Mouse (Mus musculus) olfactory bulb, adult 2 months (tissue): ENCODE data around the gene Prm3. TPM values are rescaled to one million over a fixed set of nuclear protein-coding genes. Genes with fewer than 3 reads are reported as not detected.

Source experiments
- H3K27ac ChIP-seq: fragments of 200-500 bp; 2 replicates; pipeline ENCODE4 v1.5.1; 2012; ENCODE audit warnings: low read depth, low read length; ENCODE audit not compliant: insufficient read depth
- H3K4me1 ChIP-seq: fragments of 200-500 bp; 2 replicates; pipeline ENCODE4 v1.6.1; 2012; ENCODE audit warnings: low read length; ENCODE audit not compliant: control insufficient read depth, insufficient read depth
- H3K4me3 ChIP-seq: fragments of 200-500 bp; 2 replicates; pipeline ENCODE4 v1.5.1; 2012; ENCODE audit warnings: mild to moderate bottlenecking, low read depth, low read length, moderate library complexity; ENCODE audit not compliant: insufficient read depth
- CTCF ChIP-seq: fragments of 200-500 bp; IDR thresholded peaks from 2 replicates; pipeline ENCODE4 v1.5.1; 2012; ENCODE audit warnings: low read depth, mild to moderate bottlenecking, low read length, moderate library complexity; ENCODE audit not compliant: insufficient read depth
- POLR2A ChIP-seq: fragments of 200-500 bp; IDR thresholded peaks from 2 replicates; pipeline ENCODE4 v1.6.1; 2012; ENCODE audit warnings: mild to moderate bottlenecking, low read depth, low read length, moderate library complexity; ENCODE audit not compliant: insufficient read depth
- WGBS: fragments of 180-500 bp; shearing (Covaris S2); methylation state at CpG from one replicate; pipeline ENCODE4 v1.1.7; 2018; 5-methylcytosine and 5-hydroxymethylcytosine counted together
- polyA plus RNA-seq: library from polyadenylated mRNA; stranded (reverse); fragments of >200 nt; gene quantifications from 2 replicates; pipeline ENCODE4 v1.2.4, GENCODE M21; 2012; ENCODE audit warnings: low replicate concordance; ENCODE audit not compliant: missing spikeins, insufficient read depth, insufficient read length

Prm3 gene
- polyA plus RNA-seq, 1 experiment = not detected

DNA sequence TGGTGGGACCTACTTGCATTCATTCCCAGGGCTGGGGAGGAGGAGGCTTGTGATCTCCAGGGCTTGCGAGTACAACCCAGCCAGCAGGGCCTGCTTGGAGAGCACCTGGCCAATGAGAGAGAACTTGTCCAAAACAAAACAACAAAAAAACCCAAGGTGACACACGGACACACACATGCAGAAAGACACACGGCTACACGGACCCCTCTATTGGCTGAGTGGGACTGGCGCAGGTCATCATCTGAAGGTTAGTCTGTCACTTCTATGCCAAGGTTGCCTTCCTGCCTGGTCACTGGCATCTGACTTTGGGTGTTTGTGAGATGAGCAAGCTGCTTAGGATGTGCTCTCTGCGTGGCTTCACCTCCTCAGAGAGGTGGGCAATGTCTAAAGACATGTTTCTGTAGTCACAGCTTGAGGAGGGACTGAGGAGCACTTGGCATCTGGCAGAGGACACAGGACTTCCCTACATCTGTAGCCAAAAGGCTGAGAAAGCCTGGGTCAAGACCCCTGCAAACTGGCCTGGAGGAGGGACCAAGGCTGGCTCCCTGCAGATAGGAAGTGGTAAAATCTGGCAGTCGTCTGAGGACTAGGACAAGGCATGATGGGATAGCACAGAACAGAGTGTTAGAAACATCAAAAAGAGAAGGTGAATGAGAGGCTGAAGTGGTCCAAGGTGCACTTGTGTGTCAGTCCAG lies 37.2 kb upstream of the Prm3 start:
- no peaks in the 10 kb centered on the region for H3K4me1 ChIP-seq
- H3K27ac ChIP-seq = no peak overlapping the region
- 88% methylated on average over 7 of the region's 7 CpGs for WGBS
- TF ChIP-seq CTCF = no peak
- no peak for TF ChIP-seq POLR2A
- no peak overlapping the region for H3K4me3 ChIP-seq

DNA sequence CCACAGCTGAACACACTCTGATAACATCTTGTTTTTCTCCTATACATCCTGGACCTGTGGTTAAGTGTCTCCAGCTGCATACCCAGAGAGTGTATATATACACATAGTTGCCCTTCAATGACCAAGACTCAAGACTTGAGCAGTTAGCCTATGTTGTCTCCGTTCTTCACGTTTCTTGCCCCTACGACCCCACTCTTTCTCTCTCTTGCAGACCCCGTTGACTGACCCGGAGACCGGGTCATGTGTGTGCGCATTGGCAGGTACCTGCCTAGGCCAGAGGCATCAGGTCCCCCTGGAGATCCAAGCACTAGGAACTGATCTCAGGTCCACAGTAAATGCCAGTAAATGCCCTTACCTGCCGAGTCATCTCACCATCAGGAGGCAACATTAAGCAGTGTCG lies 36.6 kb upstream of the Prm3 start:
- no peak for TF ChIP-seq CTCF
- TF ChIP-seq POLR2A = no peak
- Histone ChIP-seq H3K4me3 (no peak overlapping the region), H3K27ac (no peak overlapping the region), H3K4me1 (no peaks in the 10 kb centered on the region)
- WGBS = 95% methylated on average over 9 of the region's 9 CpGs

DNA sequence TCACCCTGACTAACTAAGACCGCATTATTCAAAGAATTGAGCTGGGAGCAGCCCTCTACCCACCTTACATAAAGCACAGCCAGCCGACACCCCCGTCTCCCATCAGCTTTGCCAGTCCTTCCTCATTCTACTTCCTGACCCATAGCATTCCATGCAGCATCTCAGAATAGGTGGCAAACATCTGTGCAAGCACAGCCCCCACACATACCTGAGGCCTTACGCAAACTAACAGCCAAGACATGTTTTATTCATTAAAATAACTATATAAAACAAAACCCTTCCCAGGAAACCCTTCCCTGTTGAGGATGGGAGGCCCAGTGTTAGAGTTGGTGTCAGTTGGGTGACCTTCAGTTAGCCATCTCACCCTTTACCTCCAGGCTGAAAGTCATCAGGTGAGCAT lies 35.1 kb upstream of the Prm3 start:
- Histone ChIP-seq H3K4me3 (no peak overlapping the region), H3K27ac (no peak overlapping the region), H3K4me1 (no peaks in the 10 kb centered on the region)
- WGBS = 92% methylated on average over 4 of the region's 4 CpGs
- TF ChIP-seq POLR2A = no peak
- TF ChIP-seq CTCF = no peak

DNA sequence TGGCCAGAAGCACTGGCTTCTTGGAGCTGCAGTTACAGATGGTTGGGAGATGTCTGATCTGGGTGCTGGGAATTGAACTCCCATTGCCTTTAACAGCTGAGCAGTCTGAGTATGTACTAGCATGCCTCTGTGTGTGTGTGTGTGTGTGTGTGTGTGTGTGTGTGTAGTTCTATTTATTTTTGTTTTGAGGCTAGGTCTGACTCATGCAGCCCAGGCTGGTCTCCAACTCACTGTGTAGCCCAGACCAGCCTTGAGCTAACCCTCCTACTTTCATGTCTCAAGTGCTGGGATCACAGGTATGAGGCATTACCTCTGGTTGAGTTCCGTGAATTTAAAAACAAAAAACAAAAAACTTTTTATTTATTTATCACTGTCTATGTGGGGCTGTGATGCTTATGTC lies 33.8 kb upstream of the Prm3 start:
- 92% methylated on average over 1 of the region's 1 CpGs for WGBS
- no peak for TF ChIP-seq POLR2A
- H3K27ac ChIP-seq = no peak overlapping the region
- H3K4me3 ChIP-seq = no peak overlapping the region
- no peaks in the 10 kb centered on the region for H3K4me1 ChIP-seq

DNA sequence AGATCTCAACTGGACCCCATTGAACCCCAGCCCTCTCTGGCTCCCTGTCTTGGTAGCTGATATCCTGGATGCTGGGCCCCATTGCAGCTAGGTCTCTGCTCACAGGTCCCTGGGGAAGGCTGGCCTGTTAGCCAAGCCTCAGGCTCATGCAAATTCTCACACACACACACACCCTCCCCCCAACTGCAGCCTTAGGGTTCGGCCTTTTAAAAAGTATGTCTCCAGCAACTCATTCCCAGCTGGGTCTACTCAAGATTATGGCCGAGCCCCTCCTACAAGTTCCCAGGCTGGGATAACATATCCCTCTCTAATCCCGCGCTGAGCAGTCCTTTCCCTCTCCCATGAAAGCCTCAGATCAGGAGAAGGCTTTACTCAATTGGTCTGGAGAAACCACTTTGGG lies 30.7 kb upstream of the Prm3 start:
- WGBS = 76% methylated on average over 4 of the region's 4 CpGs
- Histone ChIP-seq H3K4me3 (no peak overlapping the region), H3K4me1 (no peaks in the 10 kb centered on the region), H3K27ac (no peak overlapping the region)
- TF ChIP-seq POLR2A (no peak), CTCF (no peak)

GRCm38 (mm10) chr16:10819966-10820365 lies 29.3 kb upstream of the Prm3 start:
- no peak overlapping the region for H3K4me3 ChIP-seq
- TF ChIP-seq CTCF = no peak
- no peak for TF ChIP-seq POLR2A
- H3K4me1 ChIP-seq = no peaks in the 10 kb centered on the region
- H3K27ac ChIP-seq = no peak overlapping the region
- WGBS = 90% methylated on average over 3 of the region's 3 CpGs

DNA sequence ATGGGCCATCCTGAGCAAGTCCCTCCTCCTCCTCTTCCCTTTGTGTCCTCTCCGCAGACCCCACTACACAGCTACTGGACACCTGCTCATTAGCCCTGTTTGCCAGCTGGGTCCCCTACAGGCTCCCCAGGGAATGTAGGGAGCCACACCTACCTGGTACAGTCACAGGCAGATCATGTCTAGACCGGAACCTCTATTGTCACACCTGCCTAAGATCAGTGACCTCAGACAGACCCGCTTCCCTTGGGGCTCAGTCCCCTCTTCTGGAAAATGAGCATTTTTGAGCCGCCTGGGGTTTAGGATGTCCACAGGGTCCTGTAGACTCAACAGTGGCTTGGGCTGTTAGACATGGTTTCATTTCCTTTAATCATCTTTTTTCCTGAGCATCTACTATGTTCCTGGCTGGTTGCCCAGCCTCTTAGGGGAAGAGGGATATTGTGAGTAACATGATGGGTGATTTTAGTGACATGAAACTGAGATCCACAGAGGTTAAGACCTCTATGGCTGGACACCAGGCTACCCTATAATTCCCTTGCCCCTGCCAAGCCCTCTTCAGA lies 27.9 kb upstream of the Prm3 start:
- H3K4me1 ChIP-seq = no peaks in the 10 kb centered on the region
- 85% methylated on average over 4 of the region's 4 CpGs for WGBS

DNA sequence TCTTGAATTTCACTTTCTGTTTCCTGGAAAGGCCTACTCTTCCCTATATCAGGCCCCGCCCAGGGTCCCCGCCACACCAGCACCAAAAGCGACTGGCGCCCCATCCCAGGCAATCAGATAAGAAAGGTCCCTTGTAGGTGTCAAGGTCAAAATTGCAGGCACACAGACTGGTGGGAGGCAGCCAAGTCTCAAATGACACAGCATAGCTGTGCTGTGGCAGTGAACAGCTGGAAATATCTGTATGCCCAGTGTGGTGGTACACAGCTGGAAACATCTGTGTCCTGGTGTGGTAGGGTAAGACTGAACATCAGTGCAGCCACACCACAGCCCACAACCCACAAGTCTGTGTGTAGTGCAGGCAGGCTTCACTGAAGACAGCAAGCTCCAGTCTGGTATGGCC lies 24.1 kb upstream of the Prm3 start:
- Histone ChIP-seq H3K4me1 (no peaks in the 10 kb centered on the region), H3K27ac (no peak overlapping the region), H3K4me3 (no peak overlapping the region)
- TF ChIP-seq CTCF (no peak), POLR2A (no peak)
- WGBS = 98% methylated on average over 4 of the region's 4 CpGs

More for the DNA sequence above, 27.9 kb upstream of the Prm3 start:
- H3K27ac ChIP-seq = no peak overlapping the region
- H3K4me3 ChIP-seq = no peak overlapping the region
- TF ChIP-seq POLR2A (no peak), CTCF (no peak)

GRCm38 (mm10) chr16:10813726-10814125 lies 23.0 kb upstream of the Prm3 start:
- TF ChIP-seq POLR2A = no peak
- TF ChIP-seq CTCF = no peak
- Histone ChIP-seq H3K4me3 (no peak overlapping the region), H3K4me1 (no peaks in the 10 kb centered on the region), H3K27ac (no peak overlapping the region)
- 84% methylated on average over 4 of the region's 4 CpGs for WGBS

- 89% methylated on average over 2 of the region's 2 CpGs for WGBS
- no peak within 1 kb of the TSS for H3K27ac ChIP-seq
- TF ChIP-seq CTCF = no peak
- TF ChIP-seq POLR2A = no peak
- H3K4me3 ChIP-seq = no peak within 1 kb of the TSS
- no peaks in the 10 kb centered on the region for H3K4me1 ChIP-seq
Observed at GRCm38 (mm10) chr16:10812865-10813371, 22.2 kb upstream of the Prm3 start, which contains the start of gene Gm11172. Gene Gm11172, plus strand, starts transcription at chr16:10812915.
